Mouse (Mus musculus): ENCODE measurements around the gene Olfr745. TPM values are rescaled to one million over a fixed set of nuclear protein-coding genes. Genes with fewer than 3 reads are reported as not detected.

Gene Olfr745
- polyA plus RNA-seq (2012; rRNA removed), result not detected in 2 replicates

GRCm38 (mm10) chr14:50639088-50639487 lies at the start of gene Olfr745:
Olfr745 (plus strand) TSS chr14:50639388.

DNA sequence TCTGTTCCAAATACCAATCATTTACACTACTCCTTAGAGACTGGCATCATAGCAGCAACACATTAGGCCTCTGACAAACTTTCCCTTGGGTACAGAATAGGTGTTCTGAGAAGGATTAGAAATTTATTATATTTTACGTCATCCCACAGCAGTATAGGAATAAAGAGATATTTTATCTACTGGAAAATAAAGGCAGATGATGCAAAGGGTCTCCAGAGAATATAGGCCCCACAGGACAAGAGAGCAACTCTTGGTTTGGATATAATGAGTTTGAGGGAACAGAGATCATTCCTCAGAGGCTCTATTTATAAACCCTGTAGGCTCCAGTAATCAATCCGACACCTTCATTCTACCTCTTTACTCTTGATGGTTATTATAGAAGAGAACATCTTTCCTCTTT lies 24.6 kb upstream of the Olfr745 start, which contains the start of gene Olfr744:
Olfr744 (plus strand) TSS at position 301 of the 400 bp plus-strand sequence.

GRCm38 (mm10) chr14:50646783-50647182 lies 7.6 kb downstream of the Olfr745 start, which contains the start of gene Olfr746:
Olfr746 (plus strand) TSS chr14:50647083.

GRCm38 (mm10) chr14:50693106-50693505 lies 53.9 kb downstream of the Olfr745 start, which contains the start of gene Olfr747:
Olfr747 (minus strand) TSS chr14:50693206.

Other genes starting within 250 kb of the Olfr745 start
- gene Olfr738, start 231.8 kb upstream of the Olfr745 start, polyA plus RNA-seq (2012; rRNA removed), result not detected in 2 replicates
- not detected in 2 replicates for gene Olfr739, start 220.8 kb upstream of the Olfr745 start, polyA plus RNA-seq (2012; rRNA removed)
- gene Olfr740, start 193.8 kb upstream of the Olfr745 start, polyA plus RNA-seq (2012; rRNA removed), result not detected in 2 replicates
- not detected in 2 replicates for gene Olfr741, start 166.7 kb upstream of the Olfr745 start, polyA plus RNA-seq (2012; rRNA removed)
- gene Olfr742, start 135.8 kb upstream of the Olfr745 start, polyA plus RNA-seq (2012; rRNA removed), result not detected in 2 replicates
- gene Olfr743, start 117.5 kb upstream of the Olfr745 start, polyA plus RNA-seq (2012; rRNA removed), result not detected in 2 replicates
- not detected in 2 replicates for gene Olfr744, start 24.5 kb upstream of the Olfr745 start, polyA plus RNA-seq (2012; rRNA removed)
- not detected in 2 replicates for gene Olfr746, start 7.7 kb downstream of the Olfr745 start, polyA plus RNA-seq (2012; rRNA removed)
- not detected in 2 replicates for gene Olfr747, start 53.8 kb downstream of the Olfr745 start, polyA plus RNA-seq (2012; rRNA removed)
- gene Olfr748, start 68.0 kb downstream of the Olfr745 start, polyA plus RNA-seq (2012; rRNA removed), result not detected in 2 replicates
- gene Olfr749, start 105.7 kb downstream of the Olfr745 start, polyA plus RNA-seq (2012; rRNA removed), result not detected in 2 replicates
- 5.8 and 6.4 TPM in 2 replicates for gene Ttc5, start 146.1 kb downstream of the Olfr745 start, polyA plus RNA-seq (2012; rRNA removed)
- gene Ccnb1ip1, start 168.3 kb downstream of the Olfr745 start, polyA plus RNA-seq (2012; rRNA removed), result not detected in 2 replicates
- gene Parp2, start 168.5 kb downstream of the Olfr745 start, polyA plus RNA-seq (2012; rRNA removed), result 1.1 and 1.7 TPM in 2 replicates
- gene Tep1, start 231.2 kb downstream of the Olfr745 start, polyA plus RNA-seq (2012; rRNA removed), result 7.6 and 10.3 TPM in 2 replicates